Comparison of ENCODE assay signal across 30 mouse cellular contexts in genomic region chrX:7567491-7567890, GRCm38 (mm10). TPM values are rescaled to one million over a fixed set of nuclear protein-coding genes. Genes with fewer than 3 reads are reported as not detected.
DNase-seq lines count a peak whose midpoint lies in the region; ATAC-seq and TF ChIP-seq lines count a peak whose summit lies in the region.
"Had no signal": no experiment of that assay in that cellular context is flagged by ENCODE, and none has a peak within 500 bp of the region (broad histone marks: within the 10 kb centered on the region; RNA-seq: fewer than 3 reads in every experiment).

No protein-coding gene starts in this region.

- no peaks in the 10 kb centered on the region for H3K36me3 ChIP-seq in intestine, embryonic 15.5 days
- no peaks in the 10 kb centered on the region for H3K36me3 ChIP-seq in intestine, embryonic 16.5 days (ENCODE audit: control insufficient read depth, insufficient read depth, low read length)
- no peaks in the 10 kb centered on the region for H3K36me3 ChIP-seq in spleen, adult 2 months (ENCODE audit: control insufficient read depth, insufficient read depth, low read length)
- H3K36me3 ChIP-seq in forebrain, embryonic 12.5 days (replicated peaks) = no peaks in the 10 kb centered on the region
- H3K36me3 ChIP-seq: embryonic facial prominence, embryonic 13.5 days; forebrain, embryonic 10.5 days; liver, embryonic 13.5 days; midbrain, embryonic 15.5 days had no signal

- no peak overlapping the region for H3K9ac ChIP-seq in intestine, embryonic 15.5 days
- H3K9ac ChIP-seq in intestine, embryonic 16.5 days (ENCODE audit: low read depth, low read length) = no peak overlapping the region
- H3K9ac ChIP-seq in forebrain, embryonic 12.5 days = no peak overlapping the region
- H3K9ac ChIP-seq: embryonic facial prominence, embryonic 13.5 days; forebrain, postnatal 0 days; liver, embryonic 13.5 days; midbrain, embryonic 15.5 days had no signal

- no peak for DNase-seq in spleen, adult 2 months (ENCODE audit: low read depth in 1 of 2, low spot score in 2 of 2)
- no peak for DNase-seq in spleen, adult 12 weeks (ENCODE audit: low spot score)
- DNase-seq in yolk sac, embryonic 10.5 days (ENCODE audit: low spot score) = peak; percentile 54
- no peak for DNase-seq in kidney, adult 8-10 months
- DNase-seq: adrenal gland, postnatal 25 days; cerebellum, adult 11-12 months; cerebellum, adult 9-11 months; forebrain, postnatal 0 days; heart, postnatal 14 days; kidney, adult 11 months; kidney, postnatal 4 days; layer of hippocampus, postnatal 36 days; left cerebral cortex, postnatal 4 days; liver, embryonic 13.5 days; lung, adult 18-20 months; lung, postnatal 10 days; thymus, postnatal 14 days had no signal

- H3K27ac ChIP-seq in intestine, embryonic 15.5 days = no peak overlapping the region
- no peak overlapping the region for H3K27ac ChIP-seq in intestine, embryonic 16.5 days (ENCODE audit: low read length)
- H3K27ac ChIP-seq in spleen, adult 2 months (ENCODE audit: insufficient read depth, low read length) = peak overlapping the region; percentile 35; the same call in 1 of the 2 replicates
- no peak overlapping the region for H3K27ac ChIP-seq in forebrain, embryonic 12.5 days
- H3K27ac ChIP-seq: embryonic facial prominence, embryonic 13.5 days; forebrain, embryonic 10.5 days; liver, embryonic 13.5 days; midbrain, embryonic 15.5 days had no signal

- H3K4me3 ChIP-seq in intestine, embryonic 15.5 days (replicated peaks) = no peak overlapping the region
- no peak overlapping the region for H3K4me3 ChIP-seq in intestine, embryonic 16.5 days (ENCODE audit: low read length)
- H3K4me3 ChIP-seq in spleen, adult 2 months (ENCODE audit: extremely low read depth, insufficient read depth, insufficient read length) = no peak overlapping the region
- no peak overlapping the region for H3K4me3 ChIP-seq in forebrain, embryonic 12.5 days (replicated peaks)
- H3K4me3 ChIP-seq: embryonic facial prominence, embryonic 13.5 days; forebrain, embryonic 10.5 days; liver, embryonic 13.5 days; midbrain, embryonic 15.5 days had no signal

- no peak for TF ChIP-seq CTCF in spleen, adult 2 months (IDR thresholded peaks at IDR 0.05; ENCODE audit: extremely low read depth, insufficient read depth, insufficient read length, insufficient replicate concordance)

- 72% methylated on average over 9 of the region's 9 CpGs for WGBS in intestine, embryonic 15.5 days
- whole genome bisulfite sequencing in intestine, embryonic 16.5 days = 82% methylated on average over 8 of the region's 9 CpGs
- WGBS in spleen, adult 2 months = 63% methylated on average over 8 of the region's 9 CpGs
- WGBS in forebrain, embryonic 12.5 days = 78% methylated on average over 8 of the region's 9 CpGs

- H3K4me1 ChIP-seq in intestine, embryonic 15.5 days (replicated peaks) = no peaks in the 10 kb centered on the region
- peaks cover 2% of the 10 kb centered on the region; the same call in 1 of the 2 replicates for H3K4me1 ChIP-seq in intestine, embryonic 16.5 days (ENCODE audit: control insufficient read depth, insufficient read depth, low read length)
- peaks cover 6% of the 10 kb centered on the region; the same call in 1 of the 2 replicates for H3K4me1 ChIP-seq in spleen, adult 2 months (ENCODE audit: control insufficient read depth, insufficient read depth, insufficient read length)
- peaks cover 9% of the 10 kb centered on the region; the same call in 1 of the 2 replicates for H3K4me1 ChIP-seq in forebrain, embryonic 12.5 days
- H3K4me1 ChIP-seq: embryonic facial prominence, embryonic 13.5 days had no signal

- 0 out of 2 replicates have a peak, but pooled peaks have one; percentile 28 for ATAC-seq in intestine, embryonic 15.5 days
- no peak for ATAC-seq in intestine, embryonic 16.5 days
- peak; percentile 43 for ATAC-seq in activated CD4-positive, CD25-positive, alpha-beta regulatory T cell, adult 4 months
- ATAC-seq in forebrain, embryonic 12.5 days (ENCODE audit: low FRiP score) = no peak
- ATAC-seq: forebrain, postnatal 0 days; hindbrain, embryonic 16.5 days; midbrain, embryonic 15.5 days had no signal

- no peak overlapping the region for H3K4me2 ChIP-seq in intestine, embryonic 15.5 days (replicated peaks)
- no peak overlapping the region for H3K4me2 ChIP-seq in intestine, embryonic 16.5 days (ENCODE audit: low read depth, low read length)
- H3K4me2 ChIP-seq in forebrain, embryonic 12.5 days = no peak overlapping the region
- H3K4me2 ChIP-seq: embryonic facial prominence, embryonic 13.5 days; liver, embryonic 13.5 days; midbrain, embryonic 15.5 days had no signal

- no peaks in the 10 kb centered on the region for H3K9me3 ChIP-seq in intestine, embryonic 15.5 days
- no peaks in the 10 kb centered on the region for H3K9me3 ChIP-seq in intestine, embryonic 16.5 days (ENCODE audit: control insufficient read depth, low read length)
- H3K9me3 ChIP-seq in forebrain, embryonic 12.5 days = no peaks in the 10 kb centered on the region
- H3K9me3 ChIP-seq: embryonic facial prominence, embryonic 13.5 days; forebrain, embryonic 10.5 days; liver, embryonic 13.5 days; midbrain, embryonic 15.5 days had no signal

- TF ChIP-seq POLR2A in spleen, adult 2 months (IDR thresholded peaks at IDR 0.05; ENCODE audit: low read depth, low read length) = no peak

- no peaks in the 10 kb centered on the region for H3K27me3 ChIP-seq in intestine, embryonic 15.5 days (replicated peaks)
- no peaks in the 10 kb centered on the region for H3K27me3 ChIP-seq in intestine, embryonic 16.5 days (replicated peaks; ENCODE audit: control insufficient read depth, insufficient read depth, low read length)
- H3K27me3 ChIP-seq in spleen, adult 2 months (ENCODE audit: control insufficient read depth, insufficient read depth, low read length) = no peaks in the 10 kb centered on the region
- no peaks in the 10 kb centered on the region for H3K27me3 ChIP-seq in forebrain, embryonic 12.5 days
- H3K27me3 ChIP-seq: CH12.LX; embryonic facial prominence, embryonic 13.5 days; liver, embryonic 13.5 days; midbrain, embryonic 15.5 days had no signal

RNA-seq across cellular contexts. Expression of gene Foxp3, which starts 6.0 kb away (rescaled TPM):
- polyA plus RNA-seq in intestine, embryonic 15.5 days (2015; fragmentation: Nextera tagmentation; extraction: Ambion mirVana) = not detected in 2 replicates
- 0.23 TPM in 1 of 2 replicates, not detected in the other for polyA plus RNA-seq in intestine, embryonic 16.5 days (2015; fragmentation: Nextera tagmentation; extraction: Ambion mirVana)
- polyA plus RNA-seq in spleen, adult 2 months (2012; rRNA removed) = 5.7 and 10.5 TPM in 2 replicates
- 10 to 100 TPM; 31.5 to 37.6 TPM for polyA plus RNA-seq in activated CD4-positive, CD25-positive, alpha-beta regulatory T cell, adult 4 months (2017; shearing (Covaris generic))
- 0.26 TPM in 1 of 2 replicates, not detected in the other for polyA plus RNA-seq in forebrain, embryonic 12.5 days (2016; fragmentation: Nextera tagmentation; extraction: Ambion mirVana)
- polyA plus RNA-seq: embryonic facial prominence, embryonic 13.5 days; heart, embryonic 14.5 days; hindbrain, embryonic 11.5 days; kidney, embryonic 16.5 days; stomach, embryonic 16.5 days had no signal

RNA-seq across cellular contexts. Expression of gene Ppp1r3f, which starts 6.6 kb away (rescaled TPM):
- 1.3 and 1.5 TPM in 2 replicates for polyA plus RNA-seq in intestine, embryonic 15.5 days (2015; fragmentation: Nextera tagmentation; extraction: Ambion mirVana)
- polyA plus RNA-seq in intestine, embryonic 16.5 days (2015; fragmentation: Nextera tagmentation; extraction: Ambion mirVana) = 0.76 and 1.3 TPM in 2 replicates
- 4.0 and 6.8 TPM in 2 replicates for polyA plus RNA-seq in spleen, adult 2 months (2012; rRNA removed)
- polyA plus RNA-seq in activated CD4-positive, CD25-positive, alpha-beta regulatory T cell, adult 4 months (2017; shearing (Covaris generic)) = 1 to 10 TPM; 4.4 to 6.5 TPM
- 4.1 and 4.4 TPM in 2 replicates for polyA plus RNA-seq in forebrain, embryonic 12.5 days (2016; fragmentation: Nextera tagmentation; extraction: Ambion mirVana)

RNA-seq across cellular contexts. Expression of gene Ccdc22, which starts 37.8 kb away (rescaled TPM):
- 31.2 and 31.4 TPM in 2 replicates for polyA plus RNA-seq in intestine, embryonic 15.5 days (2015; fragmentation: Nextera tagmentation; extraction: Ambion mirVana)
- polyA plus RNA-seq in intestine, embryonic 16.5 days (2015; fragmentation: Nextera tagmentation; extraction: Ambion mirVana) = 36.1 and 38.4 TPM in 2 replicates
- 15.1 and 19.9 TPM in 2 replicates for polyA plus RNA-seq in spleen, adult 2 months (2012; rRNA removed)
- polyA plus RNA-seq in activated CD4-positive, CD25-positive, alpha-beta regulatory T cell, adult 4 months (2017; shearing (Covaris generic)) = 1 to 10 TPM; 7.3 to 9.1 TPM
- 35.4 and 36.5 TPM in 2 replicates for polyA plus RNA-seq in forebrain, embryonic 12.5 days (2016; fragmentation: Nextera tagmentation; extraction: Ambion mirVana)

RNA-seq across cellular contexts. Expression of gene Cacna1f, which starts 39.4 kb away (rescaled TPM):
- 0.04 TPM in 1 of 2 replicates, not detected in the other for polyA plus RNA-seq in intestine, embryonic 15.5 days (2015; fragmentation: Nextera tagmentation; extraction: Ambion mirVana)
- 0.02 TPM in 1 of 2 replicates, not detected in the other for polyA plus RNA-seq in intestine, embryonic 16.5 days (2015; fragmentation: Nextera tagmentation; extraction: Ambion mirVana)
- 0.07 and 0.09 TPM in 2 replicates for polyA plus RNA-seq in spleen, adult 2 months (2012; rRNA removed)
- polyA plus RNA-seq in activated CD4-positive, CD25-positive, alpha-beta regulatory T cell, adult 4 months (2017; shearing (Covaris generic)) = not detected
- not detected in 2 replicates for polyA plus RNA-seq in forebrain, embryonic 12.5 days (2016; fragmentation: Nextera tagmentation; extraction: Ambion mirVana)
- polyA plus RNA-seq: embryonic facial prominence, embryonic 13.5 days; forebrain, embryonic 10.5 days; heart, embryonic 14.5 days; hindbrain, embryonic 11.5 days; liver, embryonic 13.5 days; stomach, embryonic 16.5 days had no signal

Comparison
In these comparisons a context has a peak if more than half of its experiments do, and no peak if none do; other contexts are left out.
1. ATAC-seq: peak in intestine, embryonic 15.5 days (single experiment) and activated CD4-positive, CD25-positive, alpha-beta regulatory T cell, adult 4 months (single experiment); none in intestine, embryonic 16.5 days (single experiment) and forebrain, embryonic 12.5 days (single experiment).